Mouse (Mus musculus) forebrain, embryonic 10.5 days (tissue): ENCODE data around the gene Rap1gap2. TPM values are rescaled to one million over a fixed set of nuclear protein-coding genes. Genes with fewer than 3 reads are reported as not detected.

ENCODE experiments used
- DNase-seq: peaks from one replicate; pipeline ENCODE4 v3.0.0-alpha.2; 2017; ENCODE audit warnings: low spot score; ENCODE audit errors: extremely low spot score
- H3K27ac ChIP-seq: fragments of 300-500 bp; sonication (generic); 2 replicates; pipeline ENCODE4 v1.5.1; 2016; ENCODE audit warnings: mild to moderate bottlenecking
- H3K27me3 ChIP-seq: fragments of 300-500 bp; sonication (generic); 2 replicates; pipeline ENCODE4 v1.6.1; 2016; ENCODE audit warnings: mild to moderate bottlenecking; ENCODE audit not compliant: poor library complexity, severe bottlenecking
- H3K36me3 ChIP-seq: fragments of 300-500 bp; sonication (generic); replicated peaks from 2 replicates; pipeline ENCODE4 v1.6.1; 2016; ENCODE audit warnings: mild to moderate bottlenecking, moderate library complexity
- H3K4me1 ChIP-seq: fragments of 300-500 bp; sonication (generic); 2 replicates; pipeline ENCODE4 v1.6.1; 2016
- H3K4me3 ChIP-seq: fragments of 300-500 bp; sonication (generic); 2 replicates; pipeline ENCODE4 v1.5.1; 2016; ENCODE audit warnings: mild to moderate bottlenecking, moderate library complexity
- H3K9me3 ChIP-seq: fragments of 300-500 bp; sonication (generic); 2 replicates; pipeline ENCODE4 v1.6.1; 2016; ENCODE audit warnings: mild to moderate bottlenecking, moderate library complexity
- WGBS: fragments of 180-500 bp; shearing (Covaris S2); methylation state at CpG from one replicate; pipeline ENCODE4 v1.1.7; 2016; 5-methylcytosine and 5-hydroxymethylcytosine counted together
- polyA plus RNA-seq: library from polyadenylated mRNA; unstranded; fragments of >200 nt; fragmentation: Nextera tagmentation; extraction: Ambion mirVana; gene quantifications from 2 replicates; pipeline ENCODE4 v1.2.1, GENCODE M21; 2016

The Rap1gap2 gene
- polyA plus RNA-seq, 1 experiment from 2014 or later, result 0.66 TPM

DNA sequence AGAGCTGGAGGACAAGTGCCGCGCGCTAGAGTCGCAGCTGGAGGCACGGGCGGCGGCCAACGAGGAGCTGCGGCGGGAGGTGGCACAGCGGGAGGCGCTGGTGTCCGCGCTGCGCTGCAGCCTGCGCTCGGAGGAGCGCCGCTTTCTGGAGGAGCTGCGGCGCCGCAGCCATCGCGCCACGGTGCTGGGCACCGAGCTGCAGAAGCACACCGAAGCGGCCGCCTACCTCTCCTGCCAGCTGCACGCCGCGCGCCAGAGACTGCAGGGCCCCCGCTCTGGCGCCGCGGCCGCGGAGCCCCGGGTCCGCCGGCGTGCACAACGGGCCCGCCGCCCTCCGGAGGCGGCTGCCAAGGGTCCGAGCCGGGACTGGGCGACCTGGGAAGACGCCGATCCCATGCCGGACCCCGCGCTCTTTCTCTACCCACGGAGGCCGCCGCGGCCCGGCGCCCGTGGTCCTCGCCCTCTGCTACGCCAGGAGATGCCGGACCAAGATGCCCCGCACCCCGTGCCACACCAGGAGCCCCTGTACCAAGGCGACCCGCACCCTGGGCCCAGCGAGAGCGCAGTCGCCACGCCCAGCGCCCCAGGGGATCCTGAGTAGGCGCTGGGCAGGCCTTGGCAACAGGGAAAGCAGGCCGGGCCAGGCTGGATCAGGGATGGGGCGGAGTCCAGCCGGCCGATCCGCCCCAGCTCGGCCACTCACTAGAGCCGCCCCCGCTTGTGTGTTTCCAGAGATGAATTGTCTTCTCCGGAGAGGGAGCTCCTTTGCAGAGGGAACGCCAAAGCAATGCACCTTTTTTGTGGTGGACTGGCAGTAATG lies 27.5 kb upstream of the Rap1gap2 start:
- Histone ChIP-seq H3K27me3 (peaks cover 50% of the 10 kb centered on the region), H3K4me1 (peaks cover 23% of the 10 kb centered on the region), H3K36me3 (no peaks in the 10 kb centered on the region), H3K9me3 (no peaks in the 10 kb centered on the region), H3K4me3 (peak overlapping the region; percentile 82), H3K27ac (peak overlapping the region; percentile 90)
- WGBS, result under 1% methylated on average over 86 of the region's 86 CpGs
- peak; percentile 76 for DNase-seq

DNA sequence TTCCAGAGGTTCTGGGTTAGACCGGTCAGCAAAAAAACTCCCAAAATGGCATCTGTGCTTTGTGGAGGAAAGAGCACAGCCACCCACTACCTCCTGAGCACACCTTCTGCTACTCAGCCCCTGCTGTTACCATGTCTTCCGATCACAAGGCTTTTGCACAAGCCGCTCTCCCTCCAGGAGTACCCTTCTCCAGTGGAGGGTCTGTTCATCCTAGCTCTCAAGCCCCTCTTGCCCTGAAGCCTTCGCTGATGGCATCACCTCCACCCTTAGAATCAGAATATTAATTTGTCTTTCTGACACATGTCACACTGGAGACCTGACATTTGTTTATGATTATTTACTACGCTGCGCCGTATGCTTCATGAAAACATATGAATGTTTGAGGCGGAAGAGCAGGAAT lies 26.8 kb upstream of the Rap1gap2 start:
- no peak for DNase-seq
- Histone ChIP-seq H3K4me1 (peaks cover 23% of the 10 kb centered on the region), H3K9me3 (no peaks in the 10 kb centered on the region), H3K4me3 (peak overlapping the region; percentile 82), H3K36me3 (no peaks in the 10 kb centered on the region), H3K27me3 (peaks cover 50% of the 10 kb centered on the region), H3K27ac (peak overlapping the region; percentile 90; the same call in 1 of the 2 replicates)
- WGBS, result 22% methylated on average over 8 of the region's 8 CpGs

DNA sequence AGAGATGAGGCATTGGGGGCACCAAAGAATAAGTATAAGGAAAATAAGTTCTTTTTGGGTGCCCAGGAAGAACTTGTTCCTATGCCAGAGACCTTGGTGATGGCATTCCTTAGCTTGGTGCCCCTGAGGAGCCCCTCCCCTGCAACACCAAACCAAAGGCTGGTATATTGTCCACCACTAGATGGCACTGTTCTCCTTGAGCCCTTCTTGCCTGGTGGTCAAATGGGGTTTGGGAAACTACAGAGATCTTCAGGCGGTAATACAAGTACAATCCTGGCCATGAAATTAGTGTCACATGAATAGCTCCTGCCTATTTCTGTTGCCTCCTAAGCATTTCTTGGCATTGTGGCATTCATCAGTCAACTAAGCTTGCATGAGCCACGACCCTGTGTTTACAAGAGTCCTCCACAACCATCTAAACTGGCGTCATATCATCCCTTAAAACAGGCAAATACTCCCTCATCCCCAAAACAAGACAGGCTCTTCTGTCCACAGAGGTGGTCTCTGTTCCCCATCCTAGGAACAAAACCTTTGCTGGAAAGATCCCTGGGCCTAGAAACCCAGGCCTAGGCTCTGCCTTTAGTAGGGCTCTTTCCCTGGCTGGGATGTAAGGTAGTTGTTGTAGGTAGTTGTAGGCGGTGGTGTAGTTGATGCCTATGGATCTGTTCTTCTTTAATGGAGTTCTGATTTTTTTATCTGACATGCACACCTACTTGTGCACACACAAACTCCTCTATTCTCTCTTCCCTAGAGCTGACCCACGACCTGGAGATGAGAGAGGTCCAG lies 24.0 kb upstream of the Rap1gap2 start:
- H3K9me3 ChIP-seq, result no peaks in the 10 kb centered on the region
- H3K4me1 ChIP-seq, result peaks cover 23% of the 10 kb centered on the region
- 68% methylated on average over 5 of the region's 5 CpGs for WGBS
- DNase-seq, result peak; percentile 71
- no peak overlapping the region for H3K27ac ChIP-seq
- no peaks in the 10 kb centered on the region for H3K36me3 ChIP-seq
- no peak overlapping the region for H3K4me3 ChIP-seq
- H3K27me3 ChIP-seq, result peaks cover 33% of the 10 kb centered on the region

DNA sequence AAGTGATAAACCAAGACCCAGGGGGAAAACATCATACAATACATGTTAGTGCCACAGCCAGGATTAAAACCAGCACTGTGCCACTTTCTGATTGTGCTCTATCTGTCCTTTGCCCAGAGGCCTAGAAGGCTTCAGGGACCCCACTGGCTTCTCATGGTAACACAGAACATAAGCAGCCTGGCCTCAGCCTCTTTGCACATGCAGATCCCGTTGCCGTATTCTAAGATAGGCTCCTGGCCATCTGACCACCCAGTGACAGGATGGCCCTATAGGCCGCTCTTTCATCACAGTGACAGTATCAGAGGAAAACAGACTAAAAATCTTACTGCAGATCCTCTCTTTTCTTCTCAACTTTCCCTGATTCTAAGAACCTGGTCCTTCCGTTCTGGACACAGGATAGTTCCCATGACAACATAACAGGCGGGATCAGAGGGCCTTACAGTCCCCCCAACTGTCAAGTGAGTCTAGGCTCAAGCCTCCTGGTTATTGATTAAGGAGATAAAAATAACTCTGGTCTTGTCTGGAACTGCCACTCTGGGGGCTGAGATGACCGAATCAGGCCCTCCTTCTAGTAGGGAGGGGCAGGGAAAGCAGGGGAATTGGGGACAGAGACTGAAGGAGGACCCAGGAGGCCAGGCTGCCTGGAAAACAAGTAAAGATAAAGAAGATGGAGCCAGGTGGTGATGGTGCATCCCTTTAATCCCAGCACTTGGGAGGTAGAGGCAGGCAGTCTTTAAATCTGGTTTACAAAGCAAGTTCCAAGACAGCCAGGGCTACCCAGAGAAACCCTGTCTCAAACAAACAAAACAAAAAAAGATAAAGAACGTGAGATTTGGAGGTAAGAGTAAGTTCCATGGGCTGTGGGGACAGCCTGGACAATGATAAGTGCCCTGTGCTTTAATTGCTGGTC lies 21.4 kb upstream of the Rap1gap2 start:
- Histone ChIP-seq H3K4me3 (no peak overlapping the region), H3K27ac (no peak overlapping the region), H3K4me1 (peaks cover under 1% of the 10 kb centered on the region; the same call in 1 of the 2 replicates), H3K36me3 (no peaks in the 10 kb centered on the region), H3K9me3 (no peaks in the 10 kb centered on the region), H3K27me3 (peaks cover 15% of the 10 kb centered on the region)
- WGBS, result 78% methylated on average over 7 of the region's 7 CpGs
- DNase-seq, result no peak

DNA sequence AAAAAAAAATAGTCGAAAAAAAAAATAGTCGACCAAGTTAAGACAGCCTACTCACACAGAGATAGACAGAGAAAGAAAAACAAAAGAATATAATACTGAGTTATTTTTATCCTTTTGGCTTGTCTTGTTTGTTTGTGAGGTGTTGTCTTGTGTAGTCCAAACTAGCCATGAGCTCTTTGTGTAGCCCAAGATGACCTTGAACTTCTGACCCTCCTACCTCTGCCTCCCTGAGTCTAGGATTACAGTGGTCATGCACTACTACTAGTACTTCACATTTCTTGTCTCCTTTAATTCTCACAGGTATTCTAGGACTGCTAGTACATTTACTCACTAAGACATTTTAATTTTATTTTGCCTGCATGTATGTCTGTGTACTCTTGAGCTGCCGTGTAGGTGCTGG lies 16.8 kb upstream of the Rap1gap2 start:
- H3K4me1 ChIP-seq, result no peaks in the 10 kb centered on the region
- H3K4me3 ChIP-seq, result no peak overlapping the region
- H3K36me3 ChIP-seq, result no peaks in the 10 kb centered on the region
- H3K9me3 ChIP-seq, result no peaks in the 10 kb centered on the region
- 87% methylated on average over 3 of the region's 3 CpGs for WGBS
- DNase-seq, result no peak
- no peak overlapping the region for H3K27ac ChIP-seq
- no peaks in the 10 kb centered on the region for H3K27me3 ChIP-seq

DNA sequence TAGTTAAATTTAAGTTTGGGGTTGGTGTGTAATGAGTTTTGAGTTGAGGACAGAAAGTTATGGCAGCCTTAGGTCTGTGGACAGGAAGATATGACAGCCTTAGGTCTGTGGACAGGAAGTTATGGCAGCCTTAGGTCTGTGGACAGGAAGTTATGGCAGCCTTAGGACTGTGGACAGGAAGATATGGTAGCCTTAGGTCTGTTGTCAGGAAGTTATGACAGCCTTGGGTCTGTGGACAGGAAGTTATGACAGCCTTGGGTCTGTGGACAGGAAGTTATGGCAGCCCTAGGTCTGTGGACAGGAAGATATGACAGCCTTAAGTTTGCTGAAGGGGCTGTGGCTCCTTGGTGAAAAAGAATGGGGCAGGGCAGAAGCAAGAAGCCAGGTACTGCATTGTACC lies 14.6 kb upstream of the Rap1gap2 start:
- Histone ChIP-seq H3K27ac (no peak overlapping the region), H3K36me3 (no peaks in the 10 kb centered on the region), H3K27me3 (peaks cover 13% of the 10 kb centered on the region), H3K4me1 (no peaks in the 10 kb centered on the region), H3K9me3 (no peaks in the 10 kb centered on the region), H3K4me3 (no peak overlapping the region)
- no peak for DNase-seq

DNA sequence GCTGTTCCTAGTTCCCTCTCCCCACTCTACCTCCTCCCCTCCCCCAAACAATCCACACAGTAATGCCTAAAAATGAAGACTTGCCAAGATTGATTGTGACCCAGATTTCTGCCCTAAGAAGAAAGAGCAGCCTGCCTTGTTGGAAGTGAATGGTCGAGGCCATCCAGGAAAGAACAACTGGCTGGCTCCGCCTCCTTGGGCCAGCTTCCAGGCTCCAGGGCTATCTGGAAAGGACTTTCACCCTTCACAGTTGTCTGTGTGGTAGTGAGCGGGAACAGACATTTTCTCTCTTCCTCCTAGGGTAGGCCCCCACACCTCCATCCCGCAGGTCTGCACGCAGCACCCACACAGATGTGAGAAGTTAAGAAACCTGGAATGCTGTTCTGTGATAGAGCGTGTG lies 13.0 kb upstream of the Rap1gap2 start:
- Histone ChIP-seq H3K9me3 (no peaks in the 10 kb centered on the region), H3K27ac (no peak overlapping the region), H3K36me3 (no peaks in the 10 kb centered on the region), H3K4me3 (no peak overlapping the region), H3K4me1 (peaks cover 13% of the 10 kb centered on the region), H3K27me3 (peaks cover 29% of the 10 kb centered on the region)
- 87% methylated on average over 6 of the region's 6 CpGs for WGBS
- DNase-seq, result no peak

DNA sequence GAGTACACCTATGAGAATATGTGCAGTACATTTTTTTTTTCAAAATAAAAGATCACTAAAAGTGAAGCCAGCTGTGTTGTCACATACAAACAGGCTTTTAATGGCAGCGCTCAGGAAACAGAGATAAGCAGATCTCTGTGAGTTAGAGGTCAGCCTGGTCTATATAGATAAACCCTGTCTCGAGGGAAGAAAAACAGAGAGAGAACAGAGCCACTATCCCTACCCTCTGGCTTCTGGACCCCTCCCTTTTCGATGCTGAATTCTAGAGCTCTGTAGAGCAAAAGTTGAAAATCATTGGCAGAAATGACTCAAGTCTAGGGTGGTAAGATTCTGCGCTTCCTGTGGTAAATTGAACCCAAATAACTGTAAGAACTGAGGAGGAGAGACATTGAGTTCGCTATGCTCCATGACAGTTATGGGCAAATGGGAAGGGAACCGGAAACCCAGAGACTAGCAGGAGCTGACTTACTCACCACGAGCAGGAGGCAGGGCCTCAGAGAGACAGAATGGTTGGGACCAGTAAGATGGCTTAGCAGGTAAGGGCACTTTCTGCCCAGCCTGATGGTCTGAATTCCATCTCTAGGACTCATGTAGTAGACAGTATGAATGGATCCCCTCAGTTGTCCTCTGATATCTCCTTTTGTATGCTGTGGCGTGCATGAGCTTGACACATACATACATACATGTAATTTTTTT lies 11.4 kb upstream of the Rap1gap2 start:
- no peaks in the 10 kb centered on the region for H3K9me3 ChIP-seq
- H3K27ac ChIP-seq, result 0 out of 2 replicates have a peak overlapping the region, but pooled peaks have one; percentile 9
- H3K4me1 ChIP-seq, result peaks cover 13% of the 10 kb centered on the region
- H3K4me3 ChIP-seq, result no peak overlapping the region
- peaks cover 41% of the 10 kb centered on the region for H3K27me3 ChIP-seq
- WGBS, result 79% methylated on average over 8 of the region's 8 CpGs
- no peak for DNase-seq
- H3K36me3 ChIP-seq, result no peaks in the 10 kb centered on the region

DNA sequence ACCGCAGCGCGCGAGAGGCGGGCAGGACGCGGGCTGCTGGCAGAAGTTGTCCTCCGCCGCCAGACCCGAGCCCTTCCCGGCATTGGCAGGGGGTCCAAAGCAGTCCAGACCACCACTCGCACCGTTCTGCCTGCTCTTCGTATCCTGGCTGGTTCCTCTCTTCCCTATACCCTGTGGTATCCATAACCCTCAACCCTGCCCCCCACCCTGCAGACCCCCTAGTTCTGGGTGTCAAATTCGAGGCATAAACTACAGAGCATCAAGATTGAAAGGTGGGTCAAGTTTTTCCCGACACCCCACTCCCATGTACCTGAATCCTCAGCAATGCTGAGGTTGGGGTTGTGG lies 9.2 kb upstream of the Rap1gap2 start:
- H3K27me3 ChIP-seq, result peaks cover 52% of the 10 kb centered on the region
- 2% methylated on average over 15 of the region's 16 CpGs for WGBS
- H3K27ac ChIP-seq, result peak overlapping the region; percentile 70; the same call in 1 of the 2 replicates
- H3K9me3 ChIP-seq, result no peaks in the 10 kb centered on the region
- no peaks in the 10 kb centered on the region for H3K36me3 ChIP-seq
- peak overlapping the region; percentile 58 for H3K4me3 ChIP-seq
- no peak for DNase-seq
- H3K4me1 ChIP-seq, result peaks cover 13% of the 10 kb centered on the region

DNA sequence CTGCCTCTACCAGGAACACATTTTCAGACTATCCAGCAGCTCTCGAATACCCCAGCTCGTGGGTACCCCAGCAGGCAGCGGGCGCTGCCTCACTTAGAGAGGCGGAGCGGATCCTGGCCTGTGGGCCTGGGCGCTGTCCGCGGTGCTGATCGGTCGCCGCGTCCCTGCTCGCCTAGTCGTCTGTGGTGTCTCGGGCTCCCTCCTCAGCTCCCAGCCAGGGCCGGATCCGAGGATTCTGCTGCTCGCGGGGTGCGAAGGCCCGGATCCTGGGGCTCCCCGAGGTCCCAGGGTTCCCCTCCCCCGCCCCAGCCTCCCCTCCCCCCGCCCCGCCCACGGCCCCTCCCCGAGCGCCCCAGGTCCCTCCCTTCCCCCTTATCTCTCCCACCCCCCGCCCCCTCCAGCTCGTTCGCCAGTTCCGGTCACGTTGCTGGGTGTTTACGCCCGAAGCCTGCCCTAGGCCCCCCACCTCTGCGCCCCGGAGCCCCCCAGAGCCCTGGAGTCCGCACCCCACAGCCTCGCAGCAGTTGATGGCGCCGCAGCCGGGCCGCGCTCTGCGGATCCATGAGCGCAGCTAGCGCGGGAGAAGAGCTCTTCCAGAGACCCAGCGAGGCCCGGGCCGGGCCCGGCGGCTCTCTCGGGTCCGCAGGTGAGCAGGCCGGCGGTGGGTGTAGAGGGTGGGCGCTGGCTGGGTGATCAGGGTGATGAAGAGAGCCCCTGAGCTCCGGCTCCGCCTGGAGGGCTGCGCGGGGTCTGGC lies 8.7 kb upstream of the Rap1gap2 start, which contains the start of gene Ccdc92b:
Ccdc92b (plus strand) TSS at position 405 of the 755 bp plus-strand sequence.
- H3K4me3 ChIP-seq, result peak within 1 kb of the TSS; percentile 58
- H3K27ac ChIP-seq, result peak within 1 kb of the TSS; percentile 70
- H3K36me3 ChIP-seq, result no peaks in the 10 kb centered on the region
- peaks cover 13% of the 10 kb centered on the region for H3K4me1 ChIP-seq
- peaks cover 52% of the 10 kb centered on the region for H3K27me3 ChIP-seq
- peak; percentile 87 for DNase-seq
- H3K9me3 ChIP-seq, result no peaks in the 10 kb centered on the region
- under 1% methylated on average over 56 of the region's 63 CpGs for WGBS

DNA sequence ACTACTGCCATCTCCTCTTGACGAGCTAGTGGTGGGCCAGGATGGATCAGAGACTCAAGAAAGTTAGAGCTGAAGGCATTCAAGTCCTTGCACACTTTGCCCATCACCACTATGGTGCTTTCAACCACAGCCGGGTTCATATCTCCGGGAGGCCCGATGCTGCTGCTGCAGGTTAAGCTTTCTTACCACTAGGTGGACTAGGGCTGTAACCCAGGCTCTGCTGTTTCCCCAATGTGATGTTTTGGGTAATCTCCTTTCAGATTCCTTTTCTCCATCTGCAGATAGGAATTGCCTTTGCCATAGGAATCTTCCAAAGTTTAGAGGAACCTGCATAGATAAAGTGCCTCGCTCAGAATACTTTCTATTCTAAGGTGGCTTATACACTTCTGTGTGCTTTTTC lies 4.9 kb upstream of the Rap1gap2 start:
- no peaks in the 10 kb centered on the region for H3K36me3 ChIP-seq
- DNase-seq, result no peak
- peaks cover 78% of the 10 kb centered on the region for H3K27me3 ChIP-seq
- 55% methylated on average over 5 of the region's 5 CpGs for whole genome bisulfite sequencing
- no peak overlapping the region for H3K4me3 ChIP-seq
- no peak overlapping the region for H3K27ac ChIP-seq
- peaks cover 22% of the 10 kb centered on the region for H3K4me1 ChIP-seq
- H3K9me3 ChIP-seq, result no peaks in the 10 kb centered on the region
